Comparison of ENCODE assay signal across 10 mouse cellular contexts in genomic region chr6:133904501-133904900, GRCm38 (mm10). TPM values are rescaled to one million over a fixed set of nuclear protein-coding genes. Genes with fewer than 3 reads are reported as not detected.
DNase-seq lines count a peak whose midpoint lies in the region; ATAC-seq and TF ChIP-seq lines count a peak whose summit lies in the region.
"Had no signal": no experiment of that assay in that cellular context is flagged by ENCODE, and none has a peak within 500 bp of the region (broad histone marks: within the 10 kb centered on the region; RNA-seq: fewer than 3 reads in every experiment).

No protein-coding gene starts in this region.

- H3K4me3 ChIP-seq in gastrocnemius, adult 2 months, result no peak overlapping the region
- no peak overlapping the region for H3K4me3 ChIP-seq in midbrain, embryonic 11.5 days (ENCODE audit: low read depth, low read length)
- no peak overlapping the region for H3K4me3 ChIP-seq in midbrain, embryonic 13.5 days (replicated peaks)
- H3K4me3 ChIP-seq: limb, embryonic 13.5 days; stomach, embryonic 15.5 days had no signal

- H3K9ac ChIP-seq in midbrain, embryonic 11.5 days (ENCODE audit: low read length), result no peak overlapping the region
- H3K9ac ChIP-seq in midbrain, embryonic 13.5 days (replicated peaks), result no peak overlapping the region
- H3K9ac ChIP-seq: limb, embryonic 13.5 days; stomach, embryonic 15.5 days had no signal

- peak; percentile 64 for TF ChIP-seq CTCF in gastrocnemius, adult 2 months (IDR thresholded peaks at IDR 0.05)

- no peaks in the 10 kb centered on the region for H3K27me3 ChIP-seq in midbrain, embryonic 11.5 days (ENCODE audit: control insufficient read depth, insufficient read depth, low read length)
- H3K27me3 ChIP-seq in midbrain, embryonic 13.5 days, result no peaks in the 10 kb centered on the region
- H3K27me3 ChIP-seq: limb, embryonic 13.5 days; stomach, embryonic 15.5 days had no signal

- no peak for DNase-seq in gastrocnemius, adult 2 months
- DNase-seq in gastrocnemius, postnatal 14 days, result no peak
- peak; percentile 85 for DNase-seq in midbrain, embryonic 11.5 days (ENCODE audit: low spot score, missing footprints)
- DNase-seq in brain, adult 2 months (ENCODE audit: low read depth, low spot score), result peak; percentile 20
- no peak for DNase-seq in kidney, postnatal 14 days
- no peak for DNase-seq in right cerebral cortex, postnatal 36 days (ENCODE audit: low spot score in 2 of 2)

- no peak for ATAC-seq in midbrain, embryonic 11.5 days (ENCODE audit: low FRiP score)
- ATAC-seq in midbrain, embryonic 13.5 days, result no peak
- ATAC-seq in megakaryocyte, adult 5-6 weeks (ENCODE audit: poor library complexity, severe bottlenecking), result peak; percentile 60

- H3K4me2 ChIP-seq in midbrain, embryonic 11.5 days, result no peak overlapping the region
- no peak overlapping the region for H3K4me2 ChIP-seq in midbrain, embryonic 13.5 days (replicated peaks)
- H3K4me2 ChIP-seq: limb, embryonic 13.5 days; stomach, embryonic 15.5 days had no signal

- WGBS in midbrain, embryonic 11.5 days, result 35% methylated on average over 5 of the region's 5 CpGs
- 36% methylated on average over 5 of the region's 5 CpGs for WGBS in midbrain, embryonic 13.5 days

- H3K36me3 ChIP-seq in midbrain, embryonic 11.5 days (ENCODE audit: control insufficient read depth, insufficient read depth, low read length), result no peaks in the 10 kb centered on the region
- no peaks in the 10 kb centered on the region for H3K36me3 ChIP-seq in midbrain, embryonic 13.5 days
- H3K36me3 ChIP-seq: limb, embryonic 13.5 days; stomach, embryonic 15.5 days had no signal

- no peaks in the 10 kb centered on the region for H3K4me1 ChIP-seq in midbrain, embryonic 11.5 days (ENCODE audit: control insufficient read depth, insufficient read depth, low read length)
- no peaks in the 10 kb centered on the region for H3K4me1 ChIP-seq in midbrain, embryonic 13.5 days (replicated peaks)
- H3K4me1 ChIP-seq: limb, embryonic 13.5 days; stomach, embryonic 15.5 days had no signal

- intact Hi-C loops in gastrocnemius, adult 2 months (cut with DNase I), result loop anchor here (5.0 kb wide), 1 partner anchor 488 kb away; no protein-coding TSS in a partner anchor
- intact Hi-C loops in gastrocnemius, postnatal 14 days (cut with DNase I; ENCODE audit: low total_unique reads), result no loop called here

- no peaks in the 10 kb centered on the region for H3K9me3 ChIP-seq in midbrain, embryonic 11.5 days (ENCODE audit: control insufficient read depth, low read length)
- no peaks in the 10 kb centered on the region for H3K9me3 ChIP-seq in midbrain, embryonic 13.5 days
- H3K9me3 ChIP-seq: limb, embryonic 13.5 days; stomach, embryonic 15.5 days had no signal

- H3K27ac ChIP-seq in gastrocnemius, adult 2 months, result no peak overlapping the region
- H3K27ac ChIP-seq in midbrain, embryonic 11.5 days (ENCODE audit: low read depth, low read length), result no peak overlapping the region
- no peak overlapping the region for H3K27ac ChIP-seq in midbrain, embryonic 13.5 days
- H3K27ac ChIP-seq: limb, embryonic 13.5 days; stomach, embryonic 15.5 days had no signal

RNA-seq across cellular contexts. Expression of gene Kap, which starts 50.9 kb away (rescaled TPM):
- not detected for total RNA-seq in gastrocnemius, adult 2 months (2021)
- not detected for total RNA-seq in gastrocnemius, postnatal 14 days (2021)
- polyA plus RNA-seq in midbrain, embryonic 11.5 days (2014; fragmentation: Nextera tagmentation; extraction: Ambion mirVana), result not detected in 2 replicates
- not detected in 2 replicates for polyA plus RNA-seq in midbrain, embryonic 13.5 days (2015; fragmentation: Nextera tagmentation; extraction: Ambion mirVana)
- total RNA-seq in megakaryocyte, adult 5-6 weeks (2015), result not detected in 2 replicates
- not detected in 2 replicates for total RNA-seq in megakaryocyte, adult 5-6 weeks (2017)
- polyA plus RNA-seq: limb, embryonic 13.5 days; stomach, embryonic 15.5 days had no signal

Comparison
In these comparisons a context has a peak if more than half of its experiments do, and no peak if none do; other contexts are left out.
1. DNase-seq: peak in midbrain, embryonic 11.5 days (single experiment) and brain, adult 2 months (single experiment); none in gastrocnemius, adult 2 months (single experiment), gastrocnemius, postnatal 14 days (single experiment), kidney, postnatal 14 days (single experiment) and right cerebral cortex, postnatal 36 days (0 of 2).